Mouse (Mus musculus): ENCODE results near the gene Sspn.

Gene Sspn

DNA sequence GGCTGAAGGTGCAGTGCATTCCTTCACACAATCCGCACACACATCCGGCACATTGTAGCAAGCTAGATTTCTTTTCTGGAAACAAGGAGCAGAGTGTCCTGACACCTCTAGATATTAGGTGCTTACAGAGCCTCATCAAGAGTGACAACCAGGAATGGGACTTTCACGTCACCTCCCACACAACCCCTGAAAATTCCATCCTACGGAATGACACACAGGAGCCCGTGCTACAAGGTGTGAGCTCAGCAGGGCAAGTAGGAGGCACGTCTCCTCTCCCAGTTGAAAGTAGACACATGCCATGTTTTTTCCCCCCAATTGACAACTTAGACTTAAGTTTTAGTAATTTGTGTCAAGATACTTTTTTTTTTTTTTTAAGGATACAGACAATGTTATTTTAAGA is 7.8 kb upstream of the Sspn start:
- intact Hi-C loops (cut with DNase I) = no loop called here

DNA sequence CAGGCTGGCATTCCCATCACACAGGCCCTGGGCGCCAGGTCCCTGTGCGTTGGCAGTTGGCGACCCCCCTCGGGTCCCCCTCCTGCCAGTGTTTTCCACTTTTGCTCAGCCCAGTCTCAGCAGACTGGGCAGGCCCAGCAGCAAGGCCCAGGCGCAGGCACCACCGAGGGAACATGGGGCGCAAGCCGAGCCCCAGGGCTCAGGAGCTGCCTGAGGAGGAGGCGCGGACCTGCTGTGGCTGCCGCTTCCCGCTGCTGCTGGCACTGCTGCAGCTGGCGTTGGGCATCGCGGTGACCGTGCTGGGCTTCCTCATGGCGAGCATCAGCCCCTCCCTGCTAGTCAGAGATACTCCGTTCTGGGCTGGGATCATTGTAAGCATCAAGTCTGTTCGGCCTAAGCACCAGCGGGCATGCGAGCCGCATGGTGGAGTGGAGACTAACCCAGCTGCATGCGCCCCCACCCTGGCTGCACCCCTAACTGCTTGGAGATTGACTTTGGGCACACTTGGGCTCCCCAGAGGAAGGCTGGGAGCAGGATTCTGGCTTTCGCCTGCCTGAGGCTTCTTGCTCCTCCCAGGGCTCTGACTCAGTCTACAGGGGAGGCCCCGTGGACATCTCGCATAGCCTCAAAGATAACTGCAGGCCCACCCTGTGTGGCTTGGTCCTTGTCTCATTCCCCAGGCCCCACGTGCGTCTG is 2.7 kb downstream of the Sspn start:
- intact Hi-C loops (cut with DNase I) = loop anchor here (5.0 kb wide), 1 partner anchor 67 kb away; the partner anchor contains the start of gene Bhlhe41

DNA sequence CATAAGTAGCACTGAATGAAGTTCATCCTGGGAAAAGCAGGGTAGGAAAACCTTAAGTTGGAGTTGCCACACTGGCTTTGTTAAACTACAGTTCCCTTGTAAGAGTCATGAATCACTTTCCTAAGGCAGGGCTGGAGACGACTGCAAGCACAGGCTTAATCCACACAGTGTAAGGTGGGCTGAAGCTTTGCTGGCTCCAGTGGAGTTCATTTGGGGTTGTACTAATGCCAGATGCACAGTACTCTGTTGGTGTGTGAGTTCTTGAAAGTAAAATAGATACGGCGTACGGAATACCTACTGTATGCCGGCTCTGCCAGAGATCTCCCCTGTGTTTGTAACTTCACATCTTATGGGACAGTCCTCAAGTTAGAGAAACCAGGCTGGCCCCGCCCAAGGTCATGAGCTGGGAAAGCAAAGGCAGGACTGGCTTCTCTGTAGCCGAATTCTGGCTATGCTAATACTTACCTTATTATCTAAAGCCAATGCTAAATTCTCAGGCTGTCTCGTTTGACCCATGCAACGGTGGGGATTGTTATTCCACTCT is 3.3 kb downstream of the Sspn start:
- intact Hi-C loops (cut with DNase I) = loop anchor here (5.0 kb wide), 1 partner anchor 67 kb away; the partner anchor contains the start of gene Bhlhe41

GRCm38 (mm10) chr6:145935912-145936311 is 4.5 kb downstream of the Sspn start:
- intact Hi-C loops (cut with DNase I) = no loop called here

GRCm38 (mm10) chr6:145936511-145936910 is 5.1 kb downstream of the Sspn start:
- intact Hi-C loops (cut with DNase I) = no loop called here

DNA sequence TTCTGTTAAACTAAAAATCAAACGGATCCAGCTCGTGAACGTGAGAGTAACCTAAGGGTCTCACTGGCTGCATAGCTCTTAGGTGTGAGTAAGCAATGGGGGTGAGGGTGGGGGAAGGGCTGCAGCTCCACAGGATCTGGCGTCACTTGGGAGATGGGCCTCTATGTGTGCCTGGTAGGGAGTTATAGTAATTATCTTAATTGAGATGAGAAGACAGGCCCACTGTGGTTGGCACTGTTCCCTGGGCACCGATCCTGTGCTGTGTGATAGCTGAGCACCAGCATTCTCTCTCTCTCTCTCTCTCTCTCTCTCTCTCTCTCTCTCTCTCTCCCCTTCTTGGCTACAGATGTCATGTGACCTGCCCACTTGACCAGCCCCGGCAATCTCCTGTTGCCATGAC is 9.4 kb downstream of the Sspn start:
- intact Hi-C loops (cut with DNase I) = no loop called here

GRCm38 (mm10) chr6:145942263-145942966 is 11.0 kb downstream of the Sspn start:
- intact Hi-C loops (cut with DNase I) = no loop called here

DNA sequence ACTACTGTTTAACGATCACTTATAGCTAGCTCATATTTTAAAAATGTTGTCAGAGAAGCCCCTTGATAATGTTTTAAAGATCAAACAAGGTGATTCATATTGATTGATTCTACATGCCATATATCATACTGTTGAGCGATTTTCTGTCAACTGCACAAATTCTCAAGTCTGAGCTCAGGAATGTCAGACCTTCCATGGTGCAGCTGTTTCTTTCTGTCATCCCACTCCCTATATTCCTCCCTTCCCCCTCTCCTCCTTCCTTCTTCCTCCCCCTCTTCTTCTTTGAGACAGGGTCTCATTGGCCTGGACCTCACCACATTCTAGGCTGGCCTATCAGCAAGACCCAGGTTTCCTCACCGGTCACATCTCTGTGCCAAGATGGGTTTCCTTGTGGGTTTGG is 12.0 kb downstream of the Sspn start:
- intact Hi-C loops (cut with DNase I) = no loop called here

- intact Hi-C loops (cut with DNase I) = no loop called here
Observed at GRCm38 (mm10) chr6:145945700-145946344, 14.4 kb downstream of the Sspn start.

DNA sequence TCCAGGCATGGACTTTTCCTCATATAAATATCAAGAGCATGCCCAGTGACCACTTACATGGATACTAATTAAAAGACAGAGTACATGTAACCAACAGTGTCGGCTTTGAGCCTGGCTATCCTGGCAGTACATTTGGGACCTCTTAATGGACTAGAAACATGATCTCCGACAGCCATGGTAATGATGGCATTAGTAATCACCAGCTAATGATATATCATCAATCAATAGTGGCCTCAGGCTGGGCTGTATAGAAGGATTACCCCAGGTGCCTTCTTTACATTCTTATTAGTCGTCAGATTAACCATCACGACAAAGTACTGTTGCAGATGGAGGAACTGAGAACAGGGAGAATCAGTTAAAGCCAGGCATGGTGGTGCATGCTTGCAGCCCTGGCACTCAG is 17.6 kb downstream of the Sspn start:
- intact Hi-C loops (cut with DNase I) = no loop called here

DNA sequence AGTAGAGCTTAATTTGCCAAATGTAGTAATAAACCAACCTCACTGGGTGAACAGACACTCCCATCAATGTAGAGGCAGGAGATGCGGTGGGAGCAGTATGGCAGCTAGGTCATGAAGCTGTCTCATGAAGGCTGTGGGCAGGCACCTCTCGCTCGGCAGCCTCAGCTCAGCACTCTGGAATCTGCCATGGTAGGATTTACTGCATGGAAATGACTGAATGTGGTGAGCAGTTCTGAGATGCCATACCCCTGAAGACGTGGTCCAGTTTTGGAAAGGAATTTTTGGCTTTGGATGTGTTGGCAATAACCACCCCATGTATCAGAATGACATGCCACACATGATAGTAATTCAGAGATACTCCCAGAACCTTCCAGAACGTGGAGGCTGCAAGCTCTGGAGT is 19.2 kb downstream of the Sspn start:
- intact Hi-C loops (cut with DNase I) = no loop called here

- intact Hi-C loops (cut with DNase I) = no loop called here
Observed at GRCm38 (mm10) chr6:145952594-145952993, 21.2 kb downstream of the Sspn start.

GRCm38 (mm10) chr6:145953121-145953896 is 21.9 kb downstream of the Sspn start:
- intact Hi-C loops (cut with DNase I) = no loop called here

DNA sequence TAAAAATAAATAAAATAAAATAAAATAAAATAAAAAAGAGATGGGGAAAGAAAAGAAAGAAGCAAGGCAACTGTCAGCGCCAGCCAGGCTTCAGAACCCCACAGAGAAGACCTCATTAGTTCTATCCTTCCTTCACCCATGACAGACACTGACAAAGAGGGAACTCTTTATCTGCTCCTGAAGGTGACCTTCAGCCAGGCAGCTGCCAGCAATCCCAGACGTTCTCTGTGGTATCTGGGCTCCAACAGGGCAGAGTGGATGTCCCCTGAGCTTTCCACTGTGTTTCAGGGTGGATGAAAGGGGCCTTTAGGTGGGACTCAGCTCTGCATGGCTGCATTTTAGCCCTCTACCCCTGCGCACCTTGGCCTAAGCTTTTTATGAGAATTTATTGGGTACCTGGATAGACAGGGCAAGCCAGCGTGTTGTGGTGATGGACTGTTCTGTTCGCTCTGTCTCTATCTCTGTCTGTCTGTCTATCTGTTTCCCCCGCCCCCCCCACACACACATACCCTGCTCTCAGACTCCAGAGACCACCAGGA is 26.1 kb downstream of the Sspn start:
- intact Hi-C loops (cut with DNase I) = no loop called here

DNA sequence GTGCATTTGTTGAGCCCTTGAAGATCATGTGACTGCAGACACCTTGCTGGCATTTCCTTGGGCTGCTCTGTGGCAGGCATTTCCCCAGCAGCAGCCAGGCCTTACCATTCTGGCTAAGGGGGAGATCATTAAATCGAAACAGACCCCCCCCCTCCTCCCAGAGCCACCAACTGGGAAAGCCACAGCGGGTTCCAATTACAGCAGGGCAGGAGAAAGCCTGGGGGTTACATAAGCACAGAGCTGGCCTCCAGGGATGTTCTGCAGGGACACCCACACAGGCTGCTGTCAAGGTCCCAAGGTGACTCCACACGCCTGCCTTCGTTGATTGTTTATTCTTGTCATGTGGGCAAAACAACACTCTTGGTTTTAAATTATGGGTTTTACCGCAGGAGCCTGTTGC is 26.6 kb downstream of the Sspn start:
- intact Hi-C loops (cut with DNase I) = no loop called here

GRCm38 (mm10) chr6:145961047-145961446 is 29.6 kb downstream of the Sspn start:
- intact Hi-C loops (cut with DNase I) = no loop called here

DNA sequence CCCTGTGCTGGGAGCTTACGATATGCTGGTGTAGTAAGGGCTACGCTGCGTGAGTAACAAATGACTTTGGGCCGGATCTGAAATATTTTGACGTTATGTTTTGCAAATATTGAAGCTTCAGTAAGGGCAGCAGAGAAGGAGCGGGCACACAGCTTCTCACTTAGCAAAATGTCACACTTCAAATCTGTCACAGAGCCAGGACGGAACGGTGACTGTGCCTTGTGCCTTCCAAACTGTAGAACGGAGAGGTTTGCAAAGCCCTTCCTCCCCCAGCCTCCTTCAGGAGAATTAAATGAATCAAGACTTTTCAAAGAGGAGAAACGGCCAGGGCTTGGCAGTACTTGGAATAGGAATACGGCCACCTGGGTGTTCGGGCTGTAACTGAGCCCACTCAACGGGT is 32.5 kb downstream of the Sspn start:
- intact Hi-C loops (cut with DNase I) = no loop called here

DNA sequence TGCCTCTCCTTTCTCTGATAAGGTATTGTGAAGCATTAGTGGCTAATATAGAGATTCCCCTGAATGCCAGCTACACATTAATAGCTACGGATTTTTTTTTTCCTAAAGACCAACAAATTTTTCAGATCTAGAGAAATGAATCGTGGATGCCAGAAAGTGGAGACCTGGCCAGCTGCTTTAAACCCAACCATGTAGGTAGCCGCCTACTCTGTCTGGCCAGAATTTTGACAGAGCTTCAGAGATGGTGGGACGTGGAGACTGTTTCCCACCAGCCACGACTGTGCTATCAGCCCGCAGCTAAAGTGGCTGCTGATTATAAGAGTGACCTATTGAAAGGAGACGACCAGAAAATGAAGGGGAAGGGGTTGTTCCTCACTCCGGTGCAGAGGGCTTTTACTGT is 36.3 kb downstream of the Sspn start:
- intact Hi-C loops (cut with DNase I) = no loop called here

DNA sequence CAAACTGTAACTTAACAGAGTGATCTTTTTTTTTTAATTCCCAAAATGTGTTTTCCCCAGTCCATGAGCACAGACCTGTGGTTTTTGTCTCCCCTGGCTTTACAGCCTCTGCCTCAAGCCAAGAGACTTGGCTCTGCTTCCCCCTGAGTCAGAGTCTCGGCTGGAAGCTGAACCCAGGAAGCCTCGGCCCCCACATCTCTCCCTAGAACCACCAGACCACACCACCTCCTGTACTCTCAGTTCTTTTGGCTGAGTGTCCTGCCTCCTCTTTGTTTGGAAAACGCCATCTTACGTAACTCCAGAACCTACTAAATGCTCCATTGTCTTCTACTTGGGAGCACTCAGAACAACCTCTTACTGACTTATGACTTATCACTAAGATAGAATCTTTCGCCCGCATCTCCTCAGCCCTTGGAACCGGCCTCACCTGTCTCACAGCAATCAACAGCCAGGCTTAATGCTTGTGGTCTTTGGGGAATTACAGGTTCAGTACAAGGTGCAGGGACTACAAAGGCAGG is 36.9 kb downstream of the Sspn start:
- intact Hi-C loops (cut with DNase I) = no loop called here

- intact Hi-C loops (cut with DNase I) = no loop called here
Observed at GRCm38 (mm10) chr6:145968821-145969220, 37.4 kb downstream of the Sspn start.

- intact Hi-C loops (cut with DNase I) = no loop called here
Observed at GRCm38 (mm10) chr6:145969572-145969971, 38.1 kb downstream of the Sspn start.
